Mouse (Mus musculus): ENCODE data around the gene Zfp282. TPM values are rescaled to one million over a fixed set of nuclear protein-coding genes. Genes with fewer than 3 reads are reported as not detected.

The Zfp282 gene
- polyA plus RNA-seq, 1 experiment = 6.7 TPM

GRCm38 (mm10) chr6:47954425-47954824, 77.4 kb downstream of the Zfp282 start:
- Histone ChIP-seq H3K27me3 (replicated peaks) (peaks cover 4% of the 10 kb centered on the region), H3K4me1 (peaks cover 33% of the 10 kb centered on the region), H3K4me3 (replicated peaks) (peak overlapping the region; percentile 98), H3K36me3 (replicated peaks; ENCODE audit: low read length) (peaks cover 37% of the 10 kb centered on the region), H3K9me3 (no peaks in the 10 kb centered on the region)
- TF ChIP-seq GATA1 (IDR thresholded peaks at IDR 0.05; ENCODE audit: borderline replicate concordance, low read length) (no peak), FLI1 (IDR thresholded peaks at IDR 0.05; ENCODE audit: low read length) (no peak)

GRCm38 (mm10) chr6:47957816-47958215, 80.8 kb downstream of the Zfp282 start:
- peaks cover 68% of the 10 kb centered on the region for H3K36me3 ChIP-seq (replicated peaks; ENCODE audit: low read length)
- H3K27me3 ChIP-seq (replicated peaks) = no peaks in the 10 kb centered on the region
- peaks cover 27% of the 10 kb centered on the region for H3K4me1 ChIP-seq
- H3K9me3 ChIP-seq = no peaks in the 10 kb centered on the region
- no peak overlapping the region for H3K4me3 ChIP-seq (replicated peaks)
- no peak for TF ChIP-seq FLI1 (IDR thresholded peaks at IDR 0.05; ENCODE audit: low read length)
- no peak for TF ChIP-seq GATA1 (IDR thresholded peaks at IDR 0.05; ENCODE audit: borderline replicate concordance, low read length)

Other genes with a start within 250 kb of the Zfp282 start
- 2.8 TPM in 1 of 2 replicates, not detected in the other for gene Pdia4, start 63.8 kb upstream of the Zfp282 start, polyA plus RNA-seq (2012; ENCODE audit: insufficient read depth, low replicate concordance)
- gene Zfp786, start 46.3 kb upstream of the Zfp282 start, polyA plus RNA-seq (2012; ENCODE audit: insufficient read depth, low replicate concordance) = not detected in 2 replicates
- 0.58 and 1.5 TPM in 2 replicates for gene Zfp398, start 41.5 kb upstream of the Zfp282 start, polyA plus RNA-seq (2012; ENCODE audit: insufficient read depth, low replicate concordance)
- 5.4 and 5.7 TPM in 2 replicates for gene Zfp212, start 43.3 kb downstream of the Zfp282 start, polyA plus RNA-seq (2012; ENCODE audit: insufficient read depth, low replicate concordance)
- gene Zfp956, start 76.2 kb downstream of the Zfp282 start, polyA plus RNA-seq (2012; ENCODE audit: insufficient read depth, low replicate concordance) = 3.0 TPM in 1 of 2 replicates, not detected in the other
- 27.0 and 39.0 TPM in 2 replicates for gene Zfp777, start 171.7 kb downstream of the Zfp282 start, polyA plus RNA-seq (2012; ENCODE audit: insufficient read depth, low replicate concordance)
- gene Zfp746, start 209.4 kb downstream of the Zfp282 start, polyA plus RNA-seq (2012; ENCODE audit: insufficient read depth, low replicate concordance) = 11.5 and 30.0 TPM in 2 replicates